Mouse (Mus musculus) thymus, postnatal 25 days (tissue): ENCODE measurements at regions not wholly inside any gene's neighbourhood (a gene's known extent, or its start where the extent isn't known, plus 50 kb on each side); places are given as distances from the start of the nearest gene placed in this dataset.

ENCODE experiments used
- DNase-seq: peaks from one replicate; pipeline ENCODE4 v3.0.0; 2022

DNA sequence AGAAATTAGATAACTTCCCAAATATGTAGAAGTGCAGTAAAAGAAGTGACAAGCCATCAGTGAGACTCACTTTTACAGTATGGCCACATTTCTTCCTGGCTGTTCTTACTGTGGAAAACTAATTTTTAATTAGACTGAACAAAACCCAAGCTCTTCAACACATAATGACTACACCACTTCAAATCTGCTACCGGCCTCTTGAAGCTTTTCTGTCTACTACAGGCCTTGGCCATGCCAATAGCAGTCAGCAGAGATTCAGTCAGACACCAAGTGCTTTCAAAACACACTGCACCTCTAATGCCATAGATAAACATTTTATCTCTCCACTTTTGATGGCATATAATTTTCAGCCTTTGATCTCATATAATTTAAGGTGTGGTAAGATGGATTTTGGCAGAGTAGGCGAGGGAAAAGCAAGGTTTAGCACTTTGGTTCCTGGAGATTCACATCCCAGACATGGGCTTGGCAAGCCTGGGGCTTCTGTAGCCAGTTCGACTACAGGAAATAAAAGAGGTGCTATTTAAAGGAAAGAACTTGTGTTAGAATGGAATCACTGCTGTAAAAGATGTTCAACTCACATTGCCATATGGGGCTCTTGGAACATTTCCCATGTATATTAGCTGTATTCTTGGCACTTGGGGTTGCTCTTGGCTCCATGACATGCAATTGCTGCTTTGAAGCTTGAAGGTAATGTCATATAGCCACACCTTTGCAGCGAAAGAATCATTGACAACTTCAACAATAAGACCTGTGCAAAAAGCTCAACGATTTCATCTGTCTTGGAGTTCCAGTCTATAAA, 941.9 kb downstream of the Efnb2 start:
- DNase-seq: no peak

DNA sequence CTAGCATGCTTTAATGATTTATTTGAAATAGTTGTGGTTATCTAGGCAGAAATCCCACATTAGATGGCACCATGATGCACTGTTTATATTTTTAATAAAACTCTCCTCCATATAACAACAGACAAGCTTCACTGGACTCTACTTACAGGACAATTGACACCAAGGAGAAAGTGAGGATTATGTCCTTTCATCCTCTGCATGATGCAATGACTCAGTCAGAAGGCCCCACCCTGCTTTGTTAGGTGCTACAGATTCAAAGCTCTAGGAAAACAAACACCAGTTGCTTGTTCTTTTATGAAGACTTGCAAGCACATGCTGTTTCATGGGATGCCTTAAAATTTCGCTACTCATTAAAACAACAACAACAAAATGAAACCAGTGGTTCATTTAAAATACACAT, 950.3 kb downstream of the Efnb2 start:
- no peak for DNase-seq

DNA sequence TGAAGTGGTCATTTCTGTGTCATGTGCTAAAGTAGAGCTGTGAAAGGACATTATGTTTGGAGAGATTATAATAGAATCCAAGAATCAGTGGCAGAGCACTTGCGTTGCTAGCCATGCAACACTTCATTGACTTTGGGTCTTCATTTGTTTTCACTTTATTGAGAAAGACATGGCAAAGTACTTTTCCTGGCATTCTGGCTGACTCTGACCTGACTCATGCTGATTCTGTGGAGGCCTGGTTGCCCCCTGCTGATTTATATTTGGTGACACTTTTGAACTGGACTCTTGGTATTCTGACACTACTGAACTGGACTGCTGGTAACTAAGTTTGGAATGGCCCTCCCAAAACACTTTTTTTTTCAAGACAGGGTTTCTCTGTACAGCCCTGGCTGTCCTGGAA, 951.6 kb downstream of the Efnb2 start:
- DNase-seq: no peak

- DNase-seq: no peak
Observed at GRCm38 (mm10) chr8:7691355-7691996, 969.6 kb downstream of the Efnb2 start.

DNA sequence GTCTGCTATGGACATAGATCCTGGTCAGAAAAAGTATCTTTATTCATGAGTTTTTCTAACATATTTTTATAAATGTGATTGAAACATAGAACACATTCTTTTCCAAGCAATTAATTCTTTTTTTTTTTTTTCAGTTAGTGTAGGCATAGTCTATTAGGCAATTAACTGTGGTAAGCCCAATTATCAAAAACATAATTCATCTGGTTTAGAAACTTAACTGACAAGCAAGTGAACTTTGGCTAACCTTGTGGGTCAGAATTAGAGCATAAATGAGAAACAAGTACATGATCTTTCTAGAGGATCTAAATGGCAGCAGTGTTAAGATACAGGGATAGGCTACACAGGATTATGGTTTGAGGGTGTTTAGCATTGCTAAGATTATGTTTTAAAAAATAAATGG, 1007.2 kb downstream of the Efnb2 start:
- no peak for DNase-seq
